Mouse (Mus musculus): ENCODE data around the gene Ndufs4. TPM values are rescaled to one million over a fixed set of nuclear protein-coding genes. Genes with fewer than 3 reads are reported as not detected.

Ndufs4 gene
- polyA plus RNA-seq, 1 experiment, result 90.4 TPM

GRCm38 (mm10) chr13:114277277-114277676, 110.8 kb downstream of the Ndufs4 start:
- no peak for DNase-seq (ENCODE audit: low read depth)
- TF ChIP-seq CTCF (IDR thresholded peaks at IDR 0.05; ENCODE audit: borderline replicate concordance, extremely low read depth, insufficient read depth, insufficient read length), result no peak
- TF ChIP-seq POLR2A (IDR thresholded peaks at IDR 0.05; ENCODE audit: borderline replicate concordance, extremely low read depth, insufficient read depth, insufficient read length, poor library complexity, severe bottlenecking), result no peak

GRCm38 (mm10) chr13:114271410-114272105, 116.5 kb downstream of the Ndufs4 start:
- DNase-seq (ENCODE audit: low read depth), result no peak
- TF ChIP-seq CTCF (IDR thresholded peaks at IDR 0.05; ENCODE audit: borderline replicate concordance, extremely low read depth, insufficient read depth, insufficient read length), result no peak
- no peak for TF ChIP-seq POLR2A (IDR thresholded peaks at IDR 0.05; ENCODE audit: borderline replicate concordance, extremely low read depth, insufficient read depth, insufficient read length, poor library complexity, severe bottlenecking)

- no peak for TF ChIP-seq POLR2A (IDR thresholded peaks at IDR 0.05; ENCODE audit: borderline replicate concordance, extremely low read depth, insufficient read depth, insufficient read length, poor library complexity, severe bottlenecking)
- no peak for TF ChIP-seq CTCF (IDR thresholded peaks at IDR 0.05; ENCODE audit: borderline replicate concordance, extremely low read depth, insufficient read depth, insufficient read length)
- no peak for DNase-seq (ENCODE audit: low read depth)
Observed at GRCm38 (mm10) chr13:114267741-114268140, 120.3 kb downstream of the Ndufs4 start.

DNA sequence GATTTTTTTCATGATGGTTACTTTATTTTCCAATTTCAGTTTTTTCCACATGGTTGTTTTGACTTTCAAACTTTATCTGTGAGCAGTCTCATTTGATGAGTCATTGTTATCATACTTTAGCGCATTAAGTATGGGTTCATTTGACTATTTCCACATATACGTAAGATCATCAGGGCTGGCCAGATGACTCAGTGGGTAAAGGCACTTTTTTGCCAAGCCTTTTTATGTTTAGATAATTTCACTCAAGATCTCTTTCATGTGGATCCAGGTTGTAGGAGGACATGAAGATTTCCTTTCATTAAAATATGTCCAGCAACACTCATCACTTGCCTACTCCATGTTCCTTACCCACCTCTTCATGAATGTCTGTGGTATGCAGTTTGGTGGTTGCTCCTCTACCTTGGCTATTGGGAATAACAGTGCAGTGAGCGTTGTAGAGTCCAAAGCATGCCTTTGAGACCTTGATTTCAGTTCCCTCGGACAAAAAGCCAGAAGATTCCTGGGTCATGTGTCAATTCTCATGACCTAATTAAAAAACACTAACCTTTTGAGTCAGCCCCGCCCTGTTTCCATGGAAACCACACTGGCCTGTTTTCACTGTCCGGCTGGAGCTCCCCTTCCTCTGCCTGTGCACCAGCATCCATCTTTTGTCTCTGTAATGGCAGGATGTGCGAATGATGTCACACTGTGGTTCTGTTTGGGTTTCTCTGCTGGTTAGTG, 127.4 kb downstream of the Ndufs4 start:
- TF ChIP-seq POLR2A (IDR thresholded peaks at IDR 0.05; ENCODE audit: borderline replicate concordance, extremely low read depth, insufficient read depth, insufficient read length, poor library complexity, severe bottlenecking) (no peak), CTCF (IDR thresholded peaks at IDR 0.05; ENCODE audit: borderline replicate concordance, extremely low read depth, insufficient read depth, insufficient read length) (no peak)
- DNase-seq (ENCODE audit: low read depth), result no peak

DNA sequence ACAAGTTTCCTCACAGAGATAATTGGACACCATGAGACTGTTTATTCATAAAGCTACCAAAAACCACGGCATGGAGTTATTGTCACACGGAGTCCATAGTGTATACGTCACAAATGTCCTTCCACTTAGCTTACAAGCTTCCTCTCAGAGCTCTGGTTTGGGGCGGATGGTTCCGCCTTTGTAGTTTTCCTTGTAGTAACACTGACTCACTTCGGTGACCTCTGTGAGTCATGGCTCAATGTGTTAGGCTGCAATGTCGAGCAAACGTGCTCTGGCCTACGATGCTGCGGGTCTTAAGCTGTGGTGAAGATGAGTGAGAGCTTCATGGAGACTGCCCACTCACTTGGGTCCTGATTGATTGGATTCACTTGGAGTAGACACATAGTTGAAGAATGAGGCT, 133.4 kb downstream of the Ndufs4 start:
- no peak for DNase-seq (ENCODE audit: low read depth)
- no peak for TF ChIP-seq POLR2A (IDR thresholded peaks at IDR 0.05; ENCODE audit: borderline replicate concordance, extremely low read depth, insufficient read depth, insufficient read length, poor library complexity, severe bottlenecking)
- TF ChIP-seq CTCF (IDR thresholded peaks at IDR 0.05; ENCODE audit: borderline replicate concordance, extremely low read depth, insufficient read depth, insufficient read length), result no peak

Other genes with a start within 250 kb of the Ndufs4 start
- gene Fst, start 70.7 kb upstream of the Ndufs4 start, polyA plus RNA-seq (2012; rRNA removed), result 6.8 and 7.6 TPM in 2 replicates